Mouse (Mus musculus) cerebellum, adult 2 months (tissue): ENCODE results near the gene Wdfy4.

Experiments used
- CTCF ChIP-seq: fragments of 200-500 bp; IDR thresholded peaks from 2 replicates; pipeline ENCODE4 v1.5.1; 2011; ENCODE audit warnings: low read depth, mild to moderate bottlenecking, control low read depth, low read length, moderate library complexity, borderline replicate concordance; ENCODE audit not compliant: insufficient read depth
- POLR2A ChIP-seq: fragments of 200-500 bp; IDR thresholded peaks from 2 replicates; pipeline ENCODE4 v1.6.1; 2011; ENCODE audit warnings: low read length, control low read depth, borderline replicate concordance; ENCODE audit not compliant: insufficient read depth

DNA sequence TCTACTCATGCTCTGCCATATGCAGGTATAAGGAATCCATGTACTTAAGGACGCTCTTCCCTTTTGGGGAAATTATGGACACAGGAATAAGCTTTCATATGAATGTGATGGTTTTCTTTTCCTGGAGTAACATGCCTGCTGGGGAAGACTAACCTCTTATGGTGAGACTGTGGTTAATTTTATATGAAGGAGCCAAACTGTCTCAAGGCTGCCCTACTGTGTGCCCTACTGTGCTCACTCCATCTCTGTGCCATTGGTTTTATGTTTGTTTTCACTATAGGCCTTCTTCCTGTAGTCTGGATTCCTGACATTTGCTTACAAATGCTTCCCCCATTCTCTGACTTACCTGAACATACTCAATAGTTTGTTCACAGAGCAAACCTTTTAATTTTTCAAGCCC is 180.2 kb downstream of the Wdfy4 start:
- TF ChIP-seq CTCF = no peak
- no peak for TF ChIP-seq POLR2A
